Mouse (Mus musculus): ENCODE results near the gene Ell. TPM values are rescaled to one million over a fixed set of nuclear protein-coding genes. Genes with fewer than 3 reads are reported as not detected.

Ell gene
- total RNA-seq, 2 experiments from 2014 or later = 22.2 to 26.3 TPM

DNA sequence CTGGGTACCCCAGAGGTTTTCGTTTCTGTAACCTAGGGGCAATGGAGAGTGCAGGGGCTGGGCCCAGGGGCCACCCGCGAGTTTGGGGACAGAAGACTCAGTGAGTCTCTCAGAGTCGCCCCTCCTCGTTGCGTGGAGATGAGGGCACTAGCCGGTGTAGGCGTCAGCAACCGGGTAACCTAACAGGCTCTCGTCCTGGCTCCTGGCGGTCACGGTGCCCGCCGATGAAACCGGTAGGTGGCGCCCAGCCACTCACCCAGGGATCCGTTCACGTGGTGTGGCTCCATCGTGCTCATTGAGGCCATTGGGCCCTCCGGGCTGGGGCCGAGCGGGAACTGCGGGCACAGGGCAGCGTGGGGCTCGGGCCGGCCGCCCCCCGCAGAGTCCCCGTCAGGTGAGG lies 59.0 kb downstream of the Ell start:
- peak; percentile 92 for DNase-seq

DNA sequence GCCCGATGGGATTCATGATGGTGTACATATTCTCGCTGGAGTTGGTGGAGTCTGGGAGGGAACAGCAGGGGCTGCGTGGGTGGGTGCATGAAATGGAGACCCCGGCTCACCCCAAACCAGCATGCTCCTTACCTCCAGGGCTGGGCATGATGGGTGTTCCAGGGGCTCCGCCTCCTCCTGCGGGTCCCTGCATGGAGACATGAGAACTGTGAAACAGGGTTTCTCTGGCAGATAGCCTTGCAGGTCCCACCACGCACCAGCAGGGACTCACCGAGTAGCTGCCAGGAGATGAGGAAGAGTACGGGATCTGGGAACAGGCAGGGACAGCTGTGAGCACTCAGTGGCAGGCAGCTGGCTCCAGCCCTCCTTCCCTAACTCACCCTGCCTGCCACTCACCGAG lies 59.5 kb downstream of the Ell start:
- no peak for DNase-seq

DNA sequence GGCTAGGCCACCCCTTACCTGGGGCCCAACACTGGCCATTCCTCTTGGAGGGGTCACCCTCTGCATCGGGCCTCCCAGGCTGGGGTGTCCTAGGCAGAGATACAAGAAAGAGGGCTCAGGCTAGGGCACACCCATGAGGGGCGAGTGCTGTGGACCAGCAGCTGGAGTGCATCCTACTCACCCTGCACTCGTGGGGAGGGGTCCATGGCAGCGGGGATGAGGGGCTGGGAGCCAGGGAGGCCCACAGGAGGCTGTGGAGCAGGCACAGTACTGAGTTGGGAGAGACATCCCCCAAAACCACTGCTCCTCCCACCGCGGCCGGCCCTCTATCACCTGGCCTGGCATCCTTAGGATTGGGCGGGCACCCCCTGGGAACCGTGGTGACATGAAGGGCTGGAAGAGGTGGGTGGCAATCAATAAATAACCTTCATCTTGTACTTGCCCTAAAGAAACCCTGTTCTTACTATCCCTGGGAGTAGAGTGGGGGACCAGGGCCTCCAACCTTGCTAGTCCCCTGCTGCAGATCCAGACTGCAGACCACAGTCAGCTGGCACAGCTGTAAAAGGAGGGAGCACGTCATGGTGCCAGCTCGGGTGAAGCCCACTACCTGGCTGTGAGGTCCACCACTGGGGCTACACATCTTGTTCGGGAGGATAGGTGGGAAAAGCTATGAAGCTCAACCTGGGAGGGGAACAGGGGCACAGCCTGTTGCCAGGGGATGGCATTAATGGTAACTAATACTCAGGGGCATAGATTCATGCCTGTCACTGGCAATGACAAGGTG lies 60.4 kb downstream of the Ell start:
- DNase-seq = no peak

DNA sequence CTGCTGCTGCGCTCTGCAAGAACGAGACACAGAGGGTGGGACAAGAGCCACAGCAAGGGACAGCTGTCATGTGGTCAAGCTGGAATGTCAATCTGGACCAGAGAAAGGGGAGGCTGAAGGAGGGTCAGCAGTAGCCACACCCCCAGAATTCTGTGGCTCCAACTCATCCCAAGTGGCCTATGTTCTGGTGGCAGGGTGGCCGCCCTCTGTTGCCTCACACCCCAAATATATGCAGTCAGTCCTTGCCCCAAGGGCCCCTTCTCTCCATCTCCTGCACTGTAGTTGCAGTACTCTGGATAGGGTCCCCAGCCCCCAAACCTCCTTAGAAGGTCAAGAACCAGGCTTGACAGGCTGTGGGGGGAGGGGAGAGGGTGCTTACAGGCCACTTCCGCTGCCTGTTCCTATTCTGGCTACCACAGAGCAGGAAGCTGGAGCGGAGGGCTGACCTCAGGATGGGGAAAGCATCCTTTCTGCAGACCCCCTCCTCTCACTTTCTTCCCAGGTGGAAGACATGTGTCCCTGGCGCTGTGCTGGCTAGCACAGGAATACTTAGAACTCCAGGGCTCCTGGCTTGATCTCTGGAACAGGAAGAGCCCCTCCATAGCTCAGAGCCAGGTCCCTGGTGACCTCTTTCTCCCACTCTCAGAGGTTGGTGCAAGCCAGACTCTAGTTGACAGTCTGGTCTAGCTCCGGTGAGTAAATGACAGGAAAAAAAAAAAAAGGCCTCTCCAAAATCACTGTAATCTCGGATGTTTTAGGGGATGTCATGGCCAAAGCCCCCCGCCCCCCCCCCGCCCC lies 61.4 kb downstream of the Ell start:
- DNase-seq = peak; percentile 59

DNA sequence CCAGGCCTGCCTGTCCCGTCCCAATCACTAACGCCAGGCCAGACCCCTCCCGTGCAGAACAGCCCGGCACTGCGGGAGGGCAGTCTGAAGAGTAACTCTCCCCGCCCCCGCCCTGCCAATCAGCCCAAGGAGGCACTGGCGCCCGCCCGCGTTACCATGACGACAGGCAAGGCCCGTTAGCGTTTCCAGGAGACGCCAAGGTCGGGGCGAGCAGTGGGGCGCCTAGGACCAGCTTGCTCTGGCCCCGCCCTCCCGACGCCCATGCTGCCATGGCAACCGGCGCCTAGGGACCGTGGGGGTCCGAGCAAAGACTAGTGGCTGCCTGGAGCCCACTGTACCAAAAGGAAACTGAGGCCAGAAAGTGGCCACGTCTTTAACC lies 62.0 kb downstream of the Ell start:
- peak; percentile 94 for DNase-seq

DNA sequence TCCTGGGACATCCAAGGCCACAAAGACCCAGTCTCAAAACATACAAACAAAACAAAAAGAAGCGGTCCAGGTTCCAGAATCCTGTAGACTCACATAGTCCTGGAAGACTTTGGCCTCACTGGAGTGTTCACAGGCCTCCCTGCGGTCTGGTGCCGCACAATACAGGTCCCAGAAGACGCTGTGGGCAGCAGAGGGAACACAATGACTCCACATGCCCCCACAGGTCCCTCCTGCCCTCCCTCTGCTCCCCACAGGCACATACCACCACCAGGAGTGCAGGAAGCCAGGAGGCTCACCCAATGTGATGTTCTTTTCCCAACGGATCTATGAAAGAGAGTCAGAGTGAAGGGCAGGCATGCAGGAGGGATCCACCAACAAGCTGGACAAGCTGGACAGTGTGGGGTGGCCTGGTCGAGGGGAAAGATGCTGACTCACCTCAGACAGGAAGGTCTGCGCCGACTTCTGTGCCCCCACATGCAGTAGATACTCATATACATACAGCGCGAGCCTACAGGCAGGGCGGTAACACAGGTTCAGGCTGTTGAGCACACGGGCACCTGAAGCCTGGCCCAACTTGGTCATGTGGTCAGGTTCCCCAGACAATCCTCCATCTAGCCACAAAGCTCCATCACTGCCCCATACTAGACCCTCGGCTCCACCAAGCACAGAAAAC lies 63.0 kb downstream of the Ell start:
- DNase-seq = no peak

DNA sequence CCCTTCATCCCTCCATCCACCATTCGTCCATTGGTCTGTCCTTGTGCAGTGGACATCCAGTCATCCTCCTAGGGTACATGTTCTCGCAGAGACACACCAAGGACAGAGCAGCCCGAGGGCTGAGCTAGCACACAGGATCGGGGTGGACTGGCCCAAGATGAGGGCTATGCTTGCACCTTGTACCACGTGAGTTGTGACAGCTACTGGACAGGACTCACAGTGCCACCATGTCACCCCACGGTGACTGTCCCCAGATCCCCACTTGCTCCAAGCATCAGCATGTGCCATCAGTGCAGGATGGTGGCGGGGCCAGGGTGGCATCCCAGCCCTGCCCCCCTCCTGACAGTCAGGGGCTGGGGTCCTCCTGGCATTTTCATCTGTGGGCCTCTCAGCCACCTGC lies 65.3 kb downstream of the Ell start:
- DNase-seq = no peak

DNA sequence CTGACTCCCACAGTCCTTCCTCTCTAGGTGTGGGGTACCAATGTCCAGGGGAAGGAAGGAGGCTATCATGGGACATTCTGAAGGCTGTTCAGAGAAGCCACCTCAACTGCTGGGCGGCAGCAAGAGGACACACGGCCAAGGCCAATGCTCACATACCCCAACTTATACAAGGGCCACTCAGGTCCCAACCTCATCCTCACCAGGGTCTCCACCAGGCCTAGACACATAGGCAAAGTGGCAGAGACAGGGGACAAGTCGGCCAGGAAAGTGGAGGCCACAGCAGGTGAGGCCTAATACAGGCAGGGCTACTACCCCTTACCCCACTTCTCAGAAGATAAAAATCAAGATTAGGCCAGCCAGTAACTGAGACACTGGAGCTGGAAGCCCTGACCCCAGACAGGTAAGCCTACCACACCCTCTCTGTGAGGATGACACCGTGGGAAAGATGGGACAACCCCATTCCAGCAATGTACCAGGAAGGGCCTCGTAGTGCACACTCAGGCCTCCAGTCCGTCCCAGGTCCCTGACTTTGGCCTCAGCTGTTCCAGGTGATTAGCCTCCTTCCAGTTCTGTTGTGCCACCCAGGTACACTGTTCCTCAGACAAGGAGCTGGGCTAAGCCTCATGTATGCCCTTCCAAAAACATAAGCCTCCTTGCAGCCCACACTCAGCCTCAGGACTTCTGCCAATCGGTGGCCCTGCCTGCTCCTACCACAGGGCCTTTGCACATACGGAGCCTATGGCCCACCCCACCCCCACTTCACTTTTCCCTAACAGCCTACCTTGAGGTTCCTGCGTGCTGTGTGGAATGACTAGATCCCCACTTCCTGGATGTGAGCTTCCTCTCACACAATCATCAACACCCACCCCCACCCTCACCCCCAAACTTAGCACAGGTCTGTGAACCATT lies 66.9 kb downstream of the Ell start:
- DNase-seq = no peak

DNA sequence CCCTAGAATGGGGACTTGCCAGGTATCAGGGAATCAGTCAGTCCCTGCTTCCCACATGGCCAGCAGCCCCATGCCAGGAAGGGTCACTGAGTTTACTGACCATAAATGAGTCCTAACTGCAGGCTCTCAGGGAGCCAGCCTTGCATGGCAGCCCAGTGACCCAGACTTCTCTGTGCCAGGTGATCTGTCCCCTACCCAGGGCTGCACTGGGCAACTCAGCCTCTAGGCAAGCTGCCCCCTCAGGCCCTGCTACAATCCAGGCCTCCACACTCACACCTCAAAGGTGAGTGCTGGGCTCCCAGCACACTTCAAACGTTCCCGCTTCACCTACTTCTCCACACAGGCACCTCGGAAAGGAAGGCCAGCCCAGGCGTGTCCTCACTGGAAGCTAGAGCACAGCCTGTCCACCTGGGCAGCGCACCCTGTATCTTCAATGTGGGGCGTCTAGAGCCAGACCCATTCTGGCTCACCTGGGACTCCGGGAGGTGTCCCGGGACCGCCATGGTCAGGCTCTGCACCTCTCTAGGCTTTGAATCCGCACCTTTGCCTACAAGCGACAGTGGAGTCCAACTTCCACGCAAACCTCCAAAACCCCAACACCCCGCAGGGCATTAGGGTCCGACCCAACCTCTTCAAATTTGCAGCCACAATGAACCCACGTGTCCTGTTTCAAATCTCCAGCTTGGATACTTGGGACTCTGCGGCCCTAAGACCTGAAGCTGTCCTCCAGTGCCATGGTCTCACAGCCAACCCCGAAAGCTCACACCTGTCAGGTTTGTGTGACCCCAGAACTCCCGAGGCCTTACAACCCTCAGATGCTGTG lies 67.7 kb downstream of the Ell start:
- no peak for DNase-seq

DNA sequence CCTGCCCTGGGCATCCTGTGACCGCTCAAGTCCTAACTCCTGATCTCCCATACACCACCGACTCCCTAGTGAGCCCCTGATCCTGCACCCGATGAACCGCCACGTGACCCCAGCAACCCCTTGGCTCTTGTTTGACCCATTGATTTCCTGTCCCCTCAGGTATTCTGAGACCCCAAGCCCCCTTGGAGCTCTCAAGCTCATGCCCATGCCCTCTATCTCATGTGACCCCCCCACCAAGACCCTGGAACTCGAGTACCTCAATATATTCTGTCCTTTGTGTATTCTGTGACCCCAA lies 68.3 kb downstream of the Ell start:
- peak; percentile 33 for DNase-seq

DNA sequence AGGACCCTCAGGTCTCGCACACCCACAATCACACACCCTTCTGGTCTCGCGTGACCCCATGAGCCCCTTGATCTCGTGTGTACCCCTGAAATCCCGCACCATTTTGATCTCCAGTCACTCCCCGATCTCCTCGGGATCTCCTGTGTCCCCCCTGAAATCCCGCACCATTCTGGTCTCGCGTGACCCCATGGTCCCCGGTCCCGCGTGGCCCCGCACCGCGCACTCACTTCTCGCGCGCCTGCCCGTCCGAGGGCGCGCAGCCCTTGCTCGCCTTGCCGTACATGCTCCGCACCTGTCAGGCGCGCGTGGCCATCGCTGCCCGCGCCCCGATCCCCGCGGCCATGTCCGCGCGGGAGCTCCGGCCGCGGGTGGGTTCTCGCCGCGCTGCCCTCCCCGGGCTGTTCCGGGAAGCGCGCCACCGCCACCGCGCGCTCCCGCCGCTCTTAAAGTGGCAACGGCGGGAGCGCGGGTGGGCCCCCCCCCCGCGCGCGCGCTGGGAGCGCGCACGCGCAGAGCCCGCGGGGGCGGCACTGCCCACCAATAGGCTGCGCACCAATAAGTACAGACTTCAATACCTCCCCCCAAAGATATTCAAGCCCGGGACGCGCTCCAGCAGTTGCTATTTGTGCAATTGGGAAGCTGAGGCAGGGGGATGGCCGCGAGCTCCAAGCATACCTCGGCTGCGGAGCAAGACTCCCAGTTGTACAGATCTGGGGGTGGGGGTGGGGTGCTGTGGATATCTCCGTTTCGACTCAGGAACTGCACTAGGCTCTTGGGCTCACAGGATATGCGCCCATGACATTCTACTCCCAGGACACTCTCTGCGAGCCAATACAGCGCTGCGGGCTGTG lies 68.9 kb downstream of the Ell start:
- peak; percentile 68 for DNase-seq

DNA sequence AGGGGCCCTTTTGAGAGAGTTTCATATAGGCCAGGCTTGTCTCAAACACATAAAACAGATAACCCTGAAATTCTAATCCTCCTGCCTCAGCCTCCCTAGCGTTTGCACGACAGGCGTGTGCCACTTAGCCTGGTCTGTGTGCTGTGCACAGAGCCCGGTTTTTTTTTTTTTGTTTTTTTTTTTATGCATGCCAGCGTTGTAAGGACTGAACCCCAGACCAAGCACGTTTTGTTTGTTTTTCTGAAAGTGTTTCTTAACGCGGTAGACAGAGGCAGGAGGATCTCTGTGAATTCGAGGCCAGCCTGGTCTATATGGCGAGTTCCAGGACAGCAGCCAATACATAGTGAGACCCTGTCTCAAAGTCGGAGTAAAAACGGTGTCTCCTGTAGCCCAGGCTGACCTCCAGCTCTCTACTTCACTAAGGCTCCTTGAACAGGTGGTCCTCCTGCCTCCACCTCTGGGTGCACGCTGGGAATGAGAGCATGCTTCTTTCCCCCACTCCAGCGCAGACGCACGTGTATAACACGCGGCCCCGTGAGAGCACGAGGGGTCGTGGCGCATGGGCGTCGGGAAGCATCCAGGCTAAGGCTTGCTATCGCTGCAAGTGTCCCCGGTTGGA lies 69.6 kb downstream of the Ell start, which contains the start of gene Ssbp4:
Gene Ssbp4 (minus strand): TSS at position 124 of the 619 bp plus-strand sequence.
- no peak for DNase-seq

DNA sequence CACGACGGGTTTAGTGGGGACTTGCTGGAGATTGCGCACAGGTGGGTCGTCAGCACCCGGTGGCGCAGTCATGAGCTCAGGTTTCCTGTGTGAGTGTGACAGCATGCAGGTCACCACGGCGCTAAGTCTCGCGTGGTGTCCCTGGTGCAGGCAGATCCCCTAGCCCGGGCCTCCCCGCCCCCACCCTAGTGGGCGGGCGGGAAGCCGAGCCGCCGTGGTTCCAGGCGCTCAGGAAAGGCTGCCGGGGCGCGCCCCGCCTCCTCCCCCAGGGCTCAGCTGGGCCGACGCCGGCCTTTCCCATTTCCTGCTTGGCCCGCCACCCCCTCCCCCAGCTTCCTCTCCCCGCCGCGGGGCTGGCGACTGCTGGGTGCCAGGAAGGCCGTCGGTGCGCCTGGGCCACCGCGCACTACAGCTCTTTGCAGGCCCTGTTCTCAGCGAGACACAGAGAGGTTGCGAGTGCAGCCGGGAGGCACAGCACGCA lies 70.2 kb downstream of the Ell start:
- peak; percentile 92 for DNase-seq

DNA sequence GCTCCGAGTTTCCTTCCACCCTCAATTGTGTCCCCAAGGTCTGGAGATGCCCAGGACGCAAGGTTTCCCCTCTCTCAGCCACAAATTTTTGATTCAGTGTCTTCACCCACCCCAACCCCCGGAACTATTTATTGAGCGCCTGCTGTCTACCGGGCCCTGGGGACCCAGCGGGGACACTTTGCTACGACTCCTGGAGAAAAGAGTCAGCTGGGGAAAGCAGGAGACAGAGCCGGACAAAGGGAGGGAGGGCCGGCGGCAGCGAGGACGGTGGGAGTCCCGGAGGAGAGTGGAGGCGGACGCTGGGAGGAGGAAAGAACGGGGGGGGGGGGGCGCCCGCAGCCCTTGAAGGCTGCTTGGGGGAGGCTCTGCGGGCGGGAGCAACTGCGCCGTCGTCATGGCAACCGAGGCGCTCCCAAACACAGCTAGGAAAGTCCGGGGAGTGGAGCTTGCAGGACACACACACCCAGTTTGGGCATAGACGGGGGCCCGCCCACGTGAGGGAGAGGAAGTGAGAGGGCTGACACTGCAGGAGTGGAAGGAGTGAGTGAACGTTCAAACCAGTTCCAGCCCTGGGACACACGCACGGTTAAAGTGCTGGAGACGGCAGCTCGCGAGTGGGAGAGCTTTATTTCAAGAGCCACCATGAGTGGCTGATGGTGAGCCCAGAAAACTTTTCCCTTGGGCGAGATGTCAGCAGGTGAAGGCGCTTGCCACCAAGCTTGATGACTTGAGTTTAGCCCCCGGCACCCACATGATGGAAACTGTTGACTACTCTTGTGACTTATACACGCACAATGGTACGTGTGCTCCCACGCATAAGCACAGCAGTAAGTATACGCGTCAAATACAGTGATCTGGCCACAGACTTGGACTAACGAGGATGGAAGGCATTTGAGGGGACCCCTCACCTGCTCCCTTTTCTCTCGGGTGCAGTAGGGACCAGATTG lies 70.9 kb downstream of the Ell start:
- peak; percentile 89 for DNase-seq

DNA sequence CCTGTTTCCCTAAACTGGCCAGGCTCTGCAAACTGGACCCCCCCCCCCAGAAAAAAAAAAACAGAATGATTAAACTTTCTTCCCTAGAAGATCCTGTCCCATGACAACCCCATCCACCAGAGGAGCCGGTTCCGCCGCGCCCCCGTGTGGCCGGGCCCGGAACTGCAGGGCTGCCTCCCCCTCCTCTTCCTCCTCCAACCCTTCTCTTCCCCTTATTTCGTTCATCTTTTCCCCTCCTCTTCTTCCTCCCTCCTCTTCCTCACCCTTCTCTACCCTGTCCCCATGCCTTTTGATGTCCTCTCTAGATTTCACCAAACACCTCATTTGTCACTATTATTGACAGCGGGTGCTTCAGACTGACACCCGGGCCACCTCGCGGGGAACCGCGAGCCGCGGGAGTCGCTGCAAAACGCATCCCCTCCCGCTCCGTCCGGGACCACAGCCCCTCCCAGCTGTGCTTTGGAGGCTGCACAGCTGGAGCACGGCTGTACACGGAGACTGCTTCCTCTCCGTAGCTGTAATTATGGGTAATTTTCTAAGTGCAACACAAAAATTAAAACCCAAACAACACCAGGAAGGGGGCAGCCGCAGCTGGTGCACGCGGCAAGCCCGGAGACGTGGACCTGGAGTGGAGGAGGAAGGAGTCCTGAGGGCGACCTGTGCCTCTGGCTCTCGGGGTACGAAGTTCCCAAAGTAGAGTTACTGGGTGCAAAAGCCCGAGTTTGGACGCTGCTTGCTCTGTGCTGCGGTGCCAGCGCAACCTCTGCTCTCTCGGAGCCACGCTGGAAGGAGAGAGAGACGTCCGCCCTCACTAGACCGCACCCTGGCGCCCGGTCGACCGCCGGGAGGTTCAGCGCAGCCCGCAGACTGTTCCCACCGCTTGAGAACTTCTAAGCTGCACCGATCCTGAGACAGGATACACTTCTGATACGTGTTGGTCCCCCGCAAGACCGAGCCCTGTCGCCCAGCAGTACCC lies 71.8 kb downstream of the Ell start:
- DNase-seq = peak; percentile 95

DNA sequence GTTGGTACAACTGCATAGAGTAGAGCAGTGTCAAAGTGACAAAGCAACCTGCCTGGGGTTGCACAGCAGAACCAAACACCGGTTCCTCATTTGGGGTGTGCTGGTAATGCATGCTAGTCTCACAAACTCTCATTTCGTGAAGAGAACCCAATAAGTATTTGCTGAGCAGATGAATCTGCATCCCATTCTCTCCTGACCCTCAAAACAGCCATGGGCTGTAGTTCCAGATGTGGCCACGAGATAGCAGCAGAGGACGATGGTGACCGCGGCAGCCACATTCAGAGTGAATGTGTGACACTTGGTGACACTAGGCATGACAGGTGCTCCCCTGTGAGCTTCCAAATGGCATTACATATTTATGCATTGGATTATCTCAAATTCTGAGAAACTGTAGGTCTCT lies 72.6 kb downstream of the Ell start:
- DNase-seq = peak; percentile 93

DNA sequence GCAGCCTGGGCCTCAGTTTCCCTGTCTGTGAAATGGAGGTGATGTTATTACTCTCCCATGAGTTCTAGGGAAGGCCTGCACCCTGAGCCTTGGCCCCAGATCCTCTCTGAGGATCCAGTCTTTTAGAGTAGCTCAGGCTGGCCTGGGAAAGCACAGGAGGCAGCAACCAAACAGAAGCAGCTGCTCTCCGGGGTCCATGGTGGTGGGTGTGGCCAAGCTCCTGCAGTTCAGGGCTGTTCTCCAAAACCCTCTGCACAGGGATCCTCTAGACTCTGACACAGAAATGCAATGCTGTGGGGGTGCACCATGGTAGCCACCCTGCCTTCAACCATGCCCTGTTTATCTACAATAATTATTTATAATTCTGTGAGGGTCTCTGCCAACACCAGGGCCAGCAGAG lies 74.5 kb downstream of the Ell start:
- DNase-seq = no peak

Data from adrenal gland, postnatal 10 days (tissue).